Mouse (Mus musculus) myocyte (in vitro differentiated cells): Measurements from ENCODE around the gene Camk1d.

Experiments
- E2F4 ChIP-seq: IDR thresholded peaks from one replicate; pipeline ENCODE4 v1.6.1; 2011; ENCODE audit warnings: mild to moderate bottlenecking, control low read depth, moderate library complexity; ENCODE audit not compliant: insufficient read depth
- POLR2A ChIP-seq: IDR thresholded peaks from one replicate; pipeline ENCODE4 v1.6.1; 2011; ENCODE audit warnings: low read depth, mild to moderate bottlenecking, control low read depth, moderate library complexity; ENCODE audit not compliant: insufficient read length
- POLR2AphosphoS2 ChIP-seq: IDR thresholded peaks from one replicate; pipeline ENCODE4 v1.6.1; 2011; ENCODE audit warnings: low read depth, control low read depth; ENCODE audit not compliant: insufficient read length

- TF ChIP-seq E2F4 (no peak), POLR2A (no peak), POLR2AphosphoS2 (no peak)
These were observed 102.7 kb downstream of the Camk1d start for GRCm38 (mm10) chr2:5611601-5612000.
